Mouse (Mus musculus) kidney, adult 2 months (tissue): ENCODE measurements at regions not wholly inside any gene's neighbourhood (a gene's known extent, or its start where the extent isn't known, plus 50 kb on each side); places are given as distances from the start of the nearest gene placed in this dataset.

ENCODE experiments used
- DNase-seq: peaks from one replicate; pipeline ENCODE4 v3.0.0; 2021
- H3K27ac ChIP-seq: fragments of 200-500 bp; 2 replicates; pipeline ENCODE4 v1.5.1; 2012; ENCODE audit warnings: low read depth, low read length, control low read depth, inconsistent platforms; ENCODE audit not compliant: insufficient read depth
- H3K27me3 ChIP-seq: fragments of 200-500 bp; replicated peaks from 2 replicates; pipeline ENCODE4 v1.6.1; 2012; ENCODE audit warnings: mild to moderate bottlenecking, moderate library complexity, low read length, inconsistent platforms; ENCODE audit not compliant: control insufficient read depth, insufficient read depth
- H3K36me3 ChIP-seq: fragments of 200-500 bp; 2 replicates; pipeline ENCODE4 v1.6.1; 2012; ENCODE audit warnings: mild to moderate bottlenecking, moderate library complexity, low read length, inconsistent platforms; ENCODE audit not compliant: control insufficient read depth, insufficient read depth
- H3K4me1 ChIP-seq: fragments of 200-500 bp; 2 replicates; pipeline ENCODE4 v1.6.1; 2011; ENCODE audit warnings: low read length; ENCODE audit not compliant: control insufficient read depth, insufficient read depth
- H3K4me3 ChIP-seq: fragments of 200-500 bp; 2 replicates; pipeline ENCODE4 v1.5.1; 2011; ENCODE audit warnings: mild to moderate bottlenecking, low read depth, low read length, control low read depth; ENCODE audit not compliant: insufficient read depth
- CTCF ChIP-seq: fragments of 200-500 bp; conservative IDR thresholded peaks from 2 replicates; pipeline ENCODE4 v1.5.1; 2011; ENCODE audit warnings: low read depth, mild to moderate bottlenecking, control low read depth, low read length, moderate library complexity, mixed read lengths; ENCODE audit not compliant: insufficient read depth, insufficient read length
- POLR2A ChIP-seq: fragments of 200-500 bp; IDR thresholded peaks from one replicate; pipeline ENCODE4 v1.6.1; 2011; ENCODE audit warnings: low read depth, low read length, control low read depth
- WGBS: fragments of 180-500 bp; shearing (Covaris S2); methylation state at CpG from one replicate; pipeline ENCODE4 v1.1.7; 2018; 5-methylcytosine and 5-hydroxymethylcytosine counted together

- 74% methylated on average over 2 of the region's 2 CpGs for WGBS
Observed at GRCm38 (mm10) chr3:140147158-140147933, 941.9 kb downstream of the Stpg2 start.

GRCm38 (mm10) chr3:140150530-140150951 is 945.0 kb downstream of the Stpg2 start:
- Histone ChIP-seq H3K27me3 (no peaks in the 10 kb centered on the region), H3K4me1 (no peaks in the 10 kb centered on the region), H3K4me3 (no peak overlapping the region), H3K36me3 (no peaks in the 10 kb centered on the region), H3K27ac (no peak overlapping the region)
- no peak for DNase-seq
- no peak for TF ChIP-seq POLR2A
- 74% methylated on average over 7 of the region's 7 CpGs for WGBS

More at GRCm38 (mm10) chr3:140147158-140147933, 941.9 kb downstream of the Stpg2 start:
- Histone ChIP-seq H3K36me3 (no peaks in the 10 kb centered on the region), H3K4me1 (no peaks in the 10 kb centered on the region), H3K27me3 (no peaks in the 10 kb centered on the region), H3K27ac (no peak overlapping the region), H3K4me3 (no peak overlapping the region)
- TF ChIP-seq POLR2A (no peak), CTCF (no peak)
- no peak for DNase-seq

- DNase-seq = no peak
- Histone ChIP-seq H3K4me3 (no peak overlapping the region), H3K4me1 (no peaks in the 10 kb centered on the region), H3K36me3 (no peaks in the 10 kb centered on the region), H3K27ac (no peak overlapping the region), H3K27me3 (no peaks in the 10 kb centered on the region)
- WGBS = 87% methylated on average over 2 of the region's 2 CpGs
- TF ChIP-seq POLR2A = no peak
- TF ChIP-seq CTCF = no peak
Observed at GRCm38 (mm10) chr3:140179471-140179870, 974.0 kb downstream of the Stpg2 start.

GRCm38 (mm10) chr3:140182690-140183089 is 977.2 kb downstream of the Stpg2 start:
- TF ChIP-seq CTCF = no peak
- TF ChIP-seq POLR2A = no peak
- Histone ChIP-seq H3K27me3 (no peaks in the 10 kb centered on the region), H3K4me3 (no peak overlapping the region), H3K27ac (no peak overlapping the region), H3K36me3 (no peaks in the 10 kb centered on the region), H3K4me1 (no peaks in the 10 kb centered on the region)
- 73% methylated on average over 4 of the region's 4 CpGs for WGBS
- no peak for DNase-seq

- H3K36me3 ChIP-seq = no peaks in the 10 kb centered on the region
- no peaks in the 10 kb centered on the region for H3K27me3 ChIP-seq
- H3K4me3 ChIP-seq = no peak overlapping the region
- no peaks in the 10 kb centered on the region for H3K4me1 ChIP-seq
- TF ChIP-seq POLR2A (no peak), CTCF (no peak)
- no peak overlapping the region for H3K27ac ChIP-seq
- no peak for DNase-seq
- 53% methylated on average over 4 of the region's 4 CpGs for WGBS
Observed at GRCm38 (mm10) chr3:140184899-140185525, 979.5 kb downstream of the Stpg2 start.

- H3K4me1 ChIP-seq = no peaks in the 10 kb centered on the region
- no peaks in the 10 kb centered on the region for H3K36me3 ChIP-seq
- no peak overlapping the region for H3K4me3 ChIP-seq
- no peaks in the 10 kb centered on the region for H3K27me3 ChIP-seq
- H3K27ac ChIP-seq = no peak overlapping the region
- DNase-seq = no peak
- TF ChIP-seq POLR2A (no peak), CTCF (no peak)
Observed at GRCm38 (mm10) chr3:140205914-140206313, 1000.4 kb downstream of the Stpg2 start.

GRCm38 (mm10) chr3:140221478-140221877 is 990.7 kb downstream of the Pdha2 start:
- H3K4me1 ChIP-seq = no peaks in the 10 kb centered on the region
- H3K36me3 ChIP-seq = no peaks in the 10 kb centered on the region
- 84% methylated on average over 3 of the region's 3 CpGs for WGBS
- H3K4me3 ChIP-seq = no peak overlapping the region
- H3K27me3 ChIP-seq = no peaks in the 10 kb centered on the region
- TF ChIP-seq CTCF (no peak), POLR2A (no peak)
- H3K27ac ChIP-seq = no peak overlapping the region
- DNase-seq = no peak
